Mouse (Mus musculus): ENCODE measurements around the gene Casc4. TPM values are rescaled to one million over a fixed set of nuclear protein-coding genes. Genes with fewer than 3 reads are reported as not detected.

Gene Casc4
- polyA plus RNA-seq, 1 experiment from 2014 or later: 15.0 TPM

DNA sequence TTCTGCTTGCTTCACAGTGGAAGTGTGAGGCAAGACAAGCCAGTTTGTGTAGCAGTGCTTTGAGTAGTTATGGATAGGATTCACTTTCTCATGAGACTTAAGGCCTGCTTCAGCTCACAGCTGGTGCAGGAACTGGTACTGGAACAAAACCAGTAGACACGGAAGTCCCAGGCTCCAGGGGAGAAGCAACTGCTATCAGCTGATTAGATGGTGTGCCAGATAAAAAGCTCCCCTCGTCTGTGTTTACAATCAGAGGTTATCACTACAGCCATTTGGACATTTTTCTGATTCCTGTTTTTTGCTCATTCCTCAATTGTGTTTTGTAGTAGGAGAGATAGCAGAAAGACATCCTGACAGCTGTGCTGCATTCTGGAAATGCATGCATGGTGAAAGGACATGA is 14.7 kb upstream of the Casc4 start:
- H3K36me3 ChIP-seq (ENCODE audit: insufficient read depth, low read length): no peaks in the 10 kb centered on the region
- no peak overlapping the region for H3K27ac ChIP-seq (ENCODE audit: low read length)
- no peak overlapping the region for H3K4me2 ChIP-seq (replicated peaks; ENCODE audit: low read depth, low read length)
- H3K9ac ChIP-seq (replicated peaks; ENCODE audit: low read length): no peak overlapping the region
- no peak for ATAC-seq (ENCODE audit: low FRiP score, low TSS enrichment)
- no peaks in the 10 kb centered on the region for H3K27me3 ChIP-seq (ENCODE audit: insufficient read depth, low read length)
- no peaks in the 10 kb centered on the region for H3K9me3 ChIP-seq (ENCODE audit: low read length)
- no peaks in the 10 kb centered on the region for H3K4me1 ChIP-seq (ENCODE audit: insufficient read depth, low read length)
- WGBS: 70% methylated on average over 2 of the region's 2 CpGs
- no peak overlapping the region for H3K4me3 ChIP-seq (ENCODE audit: low read length)

DNA sequence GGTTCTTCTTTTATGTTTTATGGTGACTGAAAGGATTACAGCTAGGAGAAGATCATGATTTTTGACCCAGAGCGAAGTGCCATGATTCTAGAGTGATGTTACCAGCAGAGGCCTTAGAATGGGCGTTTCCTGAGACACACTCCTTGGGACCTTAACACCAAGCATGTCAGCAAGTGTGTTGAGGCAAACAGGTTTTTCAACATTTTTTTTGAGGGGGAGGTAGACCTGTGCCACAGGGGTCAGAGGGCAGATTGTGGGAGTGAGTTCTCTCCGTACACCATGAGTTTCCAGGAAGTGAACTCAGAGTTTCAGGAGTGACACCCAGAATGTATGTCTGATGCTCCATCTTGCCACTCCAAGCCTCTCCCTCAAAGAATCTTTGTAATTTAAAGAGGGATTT is 12.8 kb upstream of the Casc4 start:
- no peaks in the 10 kb centered on the region for H3K4me1 ChIP-seq (ENCODE audit: insufficient read depth, low read length)
- H3K27me3 ChIP-seq (ENCODE audit: insufficient read depth, low read length): no peaks in the 10 kb centered on the region
- no peak overlapping the region for H3K27ac ChIP-seq (ENCODE audit: low read length)
- ATAC-seq (ENCODE audit: low FRiP score, low TSS enrichment): no peak
- no peak overlapping the region for H3K4me2 ChIP-seq (replicated peaks; ENCODE audit: low read depth, low read length)
- no peaks in the 10 kb centered on the region for H3K9me3 ChIP-seq (ENCODE audit: low read length)
- no peaks in the 10 kb centered on the region for H3K36me3 ChIP-seq (ENCODE audit: insufficient read depth, low read length)
- 56% methylated on average over 3 of the region's 3 CpGs for WGBS
- H3K4me3 ChIP-seq (ENCODE audit: low read length): no peak overlapping the region
- H3K9ac ChIP-seq (replicated peaks; ENCODE audit: low read length): no peak overlapping the region

DNA sequence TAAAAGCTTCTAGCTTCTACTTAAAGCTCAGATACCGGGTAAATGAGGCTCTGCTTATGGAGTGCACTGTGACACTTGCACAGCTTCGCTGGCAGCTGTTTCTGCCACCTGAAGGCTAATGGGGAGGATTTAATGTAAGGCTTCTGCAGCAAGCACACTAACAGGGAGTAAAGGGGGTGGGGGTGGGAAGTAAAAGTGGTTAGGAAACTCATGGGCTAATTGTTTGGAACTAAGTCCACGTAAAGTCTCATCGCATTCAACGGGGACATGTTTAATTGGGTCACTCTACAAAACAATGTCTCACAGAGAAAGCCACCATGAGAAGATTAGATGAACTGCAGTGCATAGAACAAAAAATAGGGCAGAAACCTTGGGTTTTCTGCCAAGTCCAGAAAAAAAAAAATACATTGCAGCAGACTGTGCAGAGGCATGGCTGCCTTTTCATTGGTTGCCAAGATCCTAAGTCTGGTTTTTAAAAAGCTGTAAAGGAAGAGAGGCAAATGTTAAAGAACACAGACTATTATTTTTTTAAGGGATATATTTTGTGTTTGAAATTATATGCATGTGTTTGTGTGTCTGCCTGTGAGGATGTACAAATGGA is 7.3 kb upstream of the Casc4 start:
- WGBS: 77% methylated on average over 5 of the region's 5 CpGs
- H3K4me3 ChIP-seq (ENCODE audit: low read length): no peak overlapping the region
- ATAC-seq (ENCODE audit: low FRiP score, low TSS enrichment): no peak
- H3K36me3 ChIP-seq (ENCODE audit: insufficient read depth, low read length): no peaks in the 10 kb centered on the region
- H3K27ac ChIP-seq (ENCODE audit: low read length): no peak overlapping the region
- H3K4me2 ChIP-seq (replicated peaks; ENCODE audit: low read depth, low read length): no peak overlapping the region
- H3K4me1 ChIP-seq (ENCODE audit: insufficient read depth, low read length): no peaks in the 10 kb centered on the region
- H3K9me3 ChIP-seq (ENCODE audit: low read length): no peaks in the 10 kb centered on the region
- no peaks in the 10 kb centered on the region for H3K27me3 ChIP-seq (ENCODE audit: insufficient read depth, low read length)
- no peak overlapping the region for H3K9ac ChIP-seq (replicated peaks; ENCODE audit: low read length)

DNA sequence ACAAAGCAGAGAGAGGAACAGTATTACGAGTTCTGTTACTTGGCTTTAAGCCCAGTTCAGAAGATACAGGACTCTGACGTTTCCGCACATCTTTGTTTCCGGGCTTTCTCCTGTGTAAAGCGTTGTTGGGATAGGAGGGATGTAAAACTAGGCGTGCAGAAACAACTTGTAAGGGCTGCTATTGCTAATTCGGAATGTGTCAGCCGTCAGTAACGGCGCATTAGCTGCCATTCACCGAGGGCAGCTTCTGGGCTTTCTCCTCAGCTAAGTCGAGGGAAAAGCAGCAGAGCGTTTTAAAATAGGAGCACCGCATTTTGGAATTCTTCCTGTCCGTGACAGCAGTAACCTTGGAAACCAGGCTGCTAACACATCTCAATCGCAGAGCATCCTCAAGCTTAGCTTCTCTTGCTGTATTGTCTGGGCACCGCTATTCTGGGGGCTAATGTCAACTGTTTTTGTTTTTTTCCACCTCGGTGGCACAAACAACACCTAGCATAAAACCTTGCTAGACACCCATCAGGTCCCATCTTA is 634 bp upstream of the Casc4 start:
- Histone ChIP-seq H3K4me1 (ENCODE audit: insufficient read depth, low read length) (peaks cover 7% of the 10 kb centered on the region; the same call in 1 of the 2 replicates), H3K4me3 (ENCODE audit: low read length) (peak overlapping the region; percentile 89), H3K27ac (ENCODE audit: low read length) (peak overlapping the region; percentile 11; the same call in 1 of the 2 replicates), H3K9ac (replicated peaks; ENCODE audit: low read length) (peak overlapping the region; percentile 90), H3K27me3 (ENCODE audit: insufficient read depth, low read length) (no peaks in the 10 kb centered on the region), H3K4me2 (replicated peaks; ENCODE audit: low read depth, low read length) (peak overlapping the region; percentile 87), H3K36me3 (ENCODE audit: insufficient read depth, low read length) (no peaks in the 10 kb centered on the region), H3K9me3 (ENCODE audit: low read length) (no peaks in the 10 kb centered on the region)
- no peak for ATAC-seq (ENCODE audit: low FRiP score, low TSS enrichment)
- WGBS: 2% methylated on average over 18 of the region's 18 CpGs

DNA sequence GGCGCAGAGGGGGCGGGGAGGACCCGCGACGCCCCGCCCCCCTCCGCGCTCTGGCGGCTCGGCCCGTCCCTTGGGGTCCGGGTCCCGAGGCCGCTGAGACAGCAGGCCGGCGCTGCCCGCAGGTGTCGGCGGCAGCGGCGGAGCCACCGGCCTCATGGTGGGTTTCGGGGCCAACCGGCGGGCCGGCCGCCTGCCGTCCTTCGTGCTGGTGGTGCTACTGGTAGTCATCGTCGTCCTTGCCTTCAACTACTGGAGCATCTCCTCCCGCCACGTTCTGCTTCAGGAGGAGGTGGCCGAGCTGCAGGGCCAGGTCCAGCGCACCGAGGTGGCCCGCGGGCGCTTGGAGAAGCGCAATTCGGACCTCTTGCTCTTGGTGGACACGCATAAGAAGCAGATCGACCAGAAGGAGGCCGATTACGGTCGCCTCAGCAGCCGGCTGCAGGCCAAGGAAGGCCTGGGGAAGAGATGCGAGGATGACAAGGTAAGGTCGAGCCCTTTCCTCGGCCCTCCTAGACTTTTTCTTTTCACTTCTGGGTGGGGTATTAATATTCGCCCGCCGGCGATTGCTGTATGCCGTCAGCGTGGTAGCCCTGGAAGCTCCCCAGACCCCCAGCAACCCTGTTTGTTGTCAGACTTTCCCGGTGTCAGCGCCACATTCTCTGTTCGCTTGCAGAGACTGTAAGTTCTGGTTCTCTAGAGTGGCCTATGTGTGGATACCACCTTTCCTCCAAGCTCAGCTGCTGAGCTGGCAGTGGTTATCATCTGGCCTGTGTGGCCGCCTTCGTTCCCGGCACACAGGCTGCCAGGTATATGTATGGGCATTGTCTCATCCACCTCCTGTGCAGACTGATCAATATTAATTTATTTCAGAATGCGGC is 520 bp downstream of the Casc4 start:
- H3K9me3 ChIP-seq (ENCODE audit: low read length): no peaks in the 10 kb centered on the region
- peaks cover 7% of the 10 kb centered on the region; the same call in 1 of the 2 replicates for H3K4me1 ChIP-seq (ENCODE audit: insufficient read depth, low read length)
- peak overlapping the region; percentile 89 for H3K4me3 ChIP-seq (ENCODE audit: low read length)
- H3K9ac ChIP-seq (replicated peaks; ENCODE audit: low read length): peak overlapping the region; percentile 90
- under 1% methylated on average over 60 of the region's 63 CpGs for WGBS
- peak overlapping the region; percentile 87 for H3K4me2 ChIP-seq (replicated peaks; ENCODE audit: low read depth, low read length)
- H3K27ac ChIP-seq (ENCODE audit: low read length): peak overlapping the region; percentile 51
- H3K36me3 ChIP-seq (ENCODE audit: insufficient read depth, low read length): no peaks in the 10 kb centered on the region
- ATAC-seq (ENCODE audit: low FRiP score, low TSS enrichment): peak; percentile 71
- H3K27me3 ChIP-seq (ENCODE audit: insufficient read depth, low read length): no peaks in the 10 kb centered on the region

DNA sequence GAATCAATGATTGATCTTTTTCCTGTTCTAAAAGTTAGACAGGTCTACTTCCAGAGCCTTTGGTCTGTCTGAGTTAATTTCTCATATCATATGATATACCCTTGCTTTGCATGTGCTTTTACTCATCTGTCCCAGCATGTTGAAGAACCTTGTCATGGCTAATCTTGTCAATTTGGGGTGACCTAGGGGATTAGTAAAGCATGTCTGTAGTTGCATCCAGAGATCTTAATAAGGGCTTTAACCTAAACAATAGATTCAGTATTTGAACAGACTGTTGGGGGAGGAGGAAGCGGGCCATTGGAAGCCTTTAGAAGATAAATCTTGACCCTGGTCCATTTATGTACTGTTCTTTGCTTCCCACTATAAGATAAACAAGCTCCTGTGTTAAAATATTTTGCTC is 12.7 kb downstream of the Casc4 start:
- H3K9ac ChIP-seq (replicated peaks; ENCODE audit: low read length): no peak overlapping the region
- no peak overlapping the region for H3K4me3 ChIP-seq (ENCODE audit: low read length)

DNA sequence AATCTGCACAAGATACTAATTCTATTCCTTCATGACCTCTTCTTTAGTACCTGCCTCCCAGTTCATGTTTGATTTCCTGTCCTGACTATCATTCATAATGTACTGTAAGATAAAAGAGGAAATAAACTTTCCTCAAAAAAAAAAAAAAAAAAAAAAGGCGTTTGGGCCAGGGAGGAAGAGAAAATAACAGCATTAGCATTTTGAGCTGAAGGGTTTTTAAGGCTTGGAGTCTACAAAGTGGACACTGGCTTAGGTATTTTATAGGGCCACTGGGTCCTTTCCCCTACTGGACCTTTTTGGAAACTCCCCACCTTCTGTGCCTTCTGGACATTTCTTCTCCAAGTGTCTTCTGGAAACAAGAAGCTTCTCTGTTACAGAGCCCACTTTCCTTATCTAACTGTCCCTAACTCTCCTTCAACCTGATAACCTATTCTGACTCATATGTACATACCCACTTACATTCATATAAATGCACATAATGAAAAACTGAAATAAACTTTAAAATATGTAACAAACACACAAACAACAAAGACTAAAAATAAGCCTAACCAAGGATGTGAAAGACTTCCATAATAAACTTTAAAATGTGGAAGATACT is 18.8 kb downstream of the Casc4 start:
- no peaks in the 10 kb centered on the region for H3K9me3 ChIP-seq (ENCODE audit: low read length)
- H3K4me1 ChIP-seq (ENCODE audit: insufficient read depth, low read length): peaks cover 6% of the 10 kb centered on the region
- no peak overlapping the region for H3K9ac ChIP-seq (replicated peaks; ENCODE audit: low read length)
- no peak overlapping the region for H3K4me3 ChIP-seq (ENCODE audit: low read length)
- ATAC-seq (ENCODE audit: low FRiP score, low TSS enrichment): no peak
- H3K36me3 ChIP-seq (ENCODE audit: insufficient read depth, low read length): 0 out of 2 replicates have a peak, but pooled peaks cover 2% of the 10 kb centered on the region
- no peak overlapping the region for H3K4me2 ChIP-seq (replicated peaks; ENCODE audit: low read depth, low read length)
- WGBS: 56% methylated on average over 1 of the region's 1 CpGs
- no peak overlapping the region for H3K27ac ChIP-seq (ENCODE audit: low read length)
- no peaks in the 10 kb centered on the region for H3K27me3 ChIP-seq (ENCODE audit: insufficient read depth, low read length)

More for the DNA sequence above, 12.7 kb downstream of the Casc4 start:
- Histone ChIP-seq H3K36me3 (ENCODE audit: insufficient read depth, low read length) (0 out of 2 replicates have a peak, but pooled peaks cover 2% of the 10 kb centered on the region), H3K27ac (ENCODE audit: low read length) (no peak overlapping the region), H3K27me3 (ENCODE audit: insufficient read depth, low read length) (no peaks in the 10 kb centered on the region), H3K4me2 (replicated peaks; ENCODE audit: low read depth, low read length) (no peak overlapping the region), H3K9me3 (ENCODE audit: low read length) (no peaks in the 10 kb centered on the region), H3K4me1 (ENCODE audit: insufficient read depth, low read length) (no peaks in the 10 kb centered on the region)
- no peak for ATAC-seq (ENCODE audit: low FRiP score, low TSS enrichment)
- WGBS: 87% methylated on average over 1 of the region's 1 CpGs

DNA sequence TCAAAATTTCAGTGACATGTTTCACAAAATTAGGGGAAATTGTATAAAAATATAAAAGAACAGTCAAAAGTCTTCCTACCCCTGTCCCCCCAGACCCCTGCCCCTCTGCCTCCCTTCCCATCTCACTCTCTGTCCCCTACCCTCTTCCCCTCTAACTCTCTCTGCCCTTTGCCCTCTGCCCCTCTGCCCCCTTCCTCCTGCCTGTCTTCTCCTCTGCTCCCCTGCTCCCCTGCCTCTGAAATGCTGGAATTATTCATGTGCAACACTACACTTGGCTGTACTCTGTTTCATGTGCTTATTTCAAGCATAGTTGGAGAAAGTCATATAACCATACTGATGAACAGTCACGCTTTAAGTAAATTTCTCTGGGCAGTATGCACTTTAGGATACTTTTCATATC is 19.6 kb downstream of the Casc4 start:
- no peak overlapping the region for H3K4me3 ChIP-seq (ENCODE audit: low read length)
- no peaks in the 10 kb centered on the region for H3K27me3 ChIP-seq (ENCODE audit: insufficient read depth, low read length)
- no peaks in the 10 kb centered on the region for H3K9me3 ChIP-seq (ENCODE audit: low read length)
- H3K36me3 ChIP-seq (ENCODE audit: insufficient read depth, low read length): 0 out of 2 replicates have a peak, but pooled peaks cover 2% of the 10 kb centered on the region
- 90% methylated on average over 1 of the region's 1 CpGs for WGBS
- H3K9ac ChIP-seq (replicated peaks; ENCODE audit: low read length): no peak overlapping the region
- H3K4me2 ChIP-seq (replicated peaks; ENCODE audit: low read depth, low read length): no peak overlapping the region
- ATAC-seq (ENCODE audit: low FRiP score, low TSS enrichment): no peak
- H3K27ac ChIP-seq (ENCODE audit: low read length): no peak overlapping the region
- peaks cover 9% of the 10 kb centered on the region for H3K4me1 ChIP-seq (ENCODE audit: insufficient read depth, low read length)

DNA sequence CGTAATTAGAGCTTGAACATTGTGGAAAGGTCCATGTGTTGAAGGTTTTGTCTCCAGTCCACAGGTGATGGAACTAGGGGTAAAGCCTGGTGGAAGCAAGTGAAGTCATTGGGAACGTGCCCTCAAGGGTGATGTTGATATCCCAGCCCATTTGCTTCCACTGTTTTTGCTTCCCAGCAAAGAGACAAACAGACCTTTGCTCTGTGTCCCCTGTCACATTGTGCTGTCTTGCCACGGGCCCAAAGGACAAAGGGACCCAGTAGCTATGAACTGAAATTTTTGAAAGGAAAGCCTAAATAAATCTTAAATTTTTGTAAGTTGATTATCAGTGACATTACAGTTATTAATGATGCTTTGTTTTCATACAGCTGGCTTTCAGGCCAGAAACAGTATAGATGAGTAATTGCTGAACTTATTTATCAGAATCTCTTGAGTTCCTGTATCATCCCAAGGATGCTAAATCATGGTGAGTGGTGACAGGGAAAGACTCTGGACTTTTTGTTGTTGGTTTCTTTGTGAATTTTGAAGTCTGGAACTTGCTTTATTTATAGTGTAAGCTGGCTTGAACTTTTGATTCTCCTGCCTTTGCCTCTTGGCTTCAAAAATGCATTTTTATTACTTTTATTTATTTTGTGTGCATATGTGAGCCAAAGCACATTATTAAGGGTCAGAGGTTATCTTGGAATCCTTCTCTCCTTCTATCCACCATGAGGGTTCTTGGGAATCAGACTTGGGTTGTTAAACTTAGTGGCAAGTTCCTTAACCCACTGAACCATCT is 22.1 kb downstream of the Casc4 start:
- Histone ChIP-seq H3K9me3 (ENCODE audit: low read length) (no peaks in the 10 kb centered on the region), H3K36me3 (ENCODE audit: insufficient read depth, low read length) (no peaks in the 10 kb centered on the region), H3K27me3 (ENCODE audit: insufficient read depth, low read length) (no peaks in the 10 kb centered on the region), H3K4me2 (replicated peaks; ENCODE audit: low read depth, low read length) (no peak overlapping the region), H3K9ac (replicated peaks; ENCODE audit: low read length) (no peak overlapping the region), H3K4me3 (ENCODE audit: low read length) (no peak overlapping the region), H3K4me1 (ENCODE audit: insufficient read depth, low read length) (peaks cover 9% of the 10 kb centered on the region), H3K27ac (ENCODE audit: low read length) (peak overlapping the region; percentile 46; the same call in 1 of the 2 replicates)
- 60% methylated on average over 3 of the region's 3 CpGs for WGBS
- ATAC-seq (ENCODE audit: low FRiP score, low TSS enrichment): peak; percentile 83

Measured in kidney, embryonic 16.5 days (tissue).